Mouse (Mus musculus) small intestine, adult 10 weeks (tissue): ENCODE measurements around the gene H2-Q4. TPM values are rescaled to one million over a fixed set of nuclear protein-coding genes. Genes with fewer than 3 reads are reported as not detected.

Source experiments
- polyA plus RNA-seq: library from polyadenylated mRNA; stranded (reverse); fragments of 350-450 nt; fragmentation: Illumina TruSeq; extraction: RNeasy Lipid Tissue Mini Kit (QIAGEN cat#74804); gene quantifications from one replicate; pipeline ENCODE4 v1.2.3, GENCODE M21; 2014; ENCODE audit warnings: low replicate concordance

Gene H2-Q4
- 51.5 TPM for polyA plus RNA-seq

GRCm38 (mm10) chr17:35379369-35379728 is at the start of gene H2-Q4:
H2-Q4 (plus strand) TSS chr17:35379617.

DNA sequence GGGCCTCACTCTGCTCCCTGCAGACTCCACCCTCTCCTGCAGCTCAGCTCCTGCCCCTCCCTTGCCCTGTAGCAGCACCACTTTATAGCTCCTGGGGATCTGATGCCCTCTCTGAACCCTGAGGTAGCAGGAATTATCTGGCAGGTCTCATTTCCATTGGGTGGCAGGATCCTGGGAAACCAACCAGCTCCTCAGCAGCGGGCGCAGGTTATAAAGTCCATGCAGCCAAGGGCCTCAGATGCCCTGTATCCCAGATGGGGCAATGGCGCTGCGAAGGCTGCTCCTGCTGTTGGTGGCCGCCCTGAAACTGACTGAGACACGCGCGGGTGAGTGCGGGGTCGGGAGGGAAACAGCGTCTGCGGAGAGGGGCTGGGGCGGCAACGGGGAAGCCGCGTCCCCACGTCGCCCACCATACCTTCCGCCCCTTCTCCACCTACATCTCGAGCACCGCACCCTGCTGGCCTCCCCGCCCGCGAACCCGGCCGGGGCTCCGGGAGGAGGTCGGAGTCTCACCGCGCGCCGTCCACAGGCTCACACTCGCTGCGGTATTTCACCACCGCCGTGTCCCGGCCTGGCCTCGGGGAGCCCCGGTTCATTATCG is 37.2 kb upstream of the H2-Q4 start, which contains the start of gene H2-Q2:
TSS of gene H2-Q2 (plus strand) at position 172 of the 601 bp plus-strand sequence.

DNA sequence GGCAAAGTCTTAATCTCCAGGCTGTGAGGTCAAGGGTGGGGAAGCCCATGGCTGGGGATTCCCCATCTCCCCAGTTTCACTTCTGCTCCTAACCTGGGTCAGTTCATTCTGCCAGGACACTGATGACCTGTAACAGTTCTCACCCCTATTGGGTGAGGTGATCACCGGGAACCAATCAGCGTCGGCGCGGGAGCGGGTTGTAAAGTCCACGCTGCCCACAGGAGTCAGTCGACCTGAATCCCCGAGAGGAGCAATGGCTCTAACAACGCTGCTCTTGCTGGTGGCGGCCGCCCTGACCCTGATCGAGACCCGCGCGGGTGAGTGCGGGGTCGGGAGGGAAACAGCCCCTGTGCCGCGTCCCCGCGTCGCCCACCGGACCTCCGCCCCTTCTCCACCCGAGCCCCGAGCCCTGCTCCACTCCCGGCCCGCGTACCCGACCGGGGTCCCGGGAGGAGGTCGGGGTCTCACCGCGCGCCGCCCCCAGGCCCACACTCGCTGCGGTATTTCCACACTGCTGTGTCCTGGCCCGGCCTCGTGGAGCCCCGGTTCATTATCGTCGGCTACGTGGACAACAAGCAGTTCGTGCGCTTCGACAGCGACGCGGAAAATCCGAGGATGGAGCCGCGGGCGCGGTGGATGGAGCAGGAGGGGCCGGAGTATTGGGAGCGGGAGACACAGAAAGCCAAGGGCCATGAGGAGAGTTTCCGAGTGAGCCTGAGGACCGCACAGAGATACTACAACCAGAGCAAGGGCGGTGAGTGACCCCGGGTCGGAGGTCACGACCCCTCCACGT is 45.4 kb downstream of the H2-Q4 start, which contains the start of gene H2-Q6:
TSS of gene H2-Q6 (plus strand) at position 227 of the 793 bp plus-strand sequence.

Other genes starting within 250 kb of the H2-Q4 start
- gene Apom, start 247.6 kb upstream of the H2-Q4 start, polyA plus RNA-seq: not detected
- gene Bag6, start 244.4 kb upstream of the H2-Q4 start, polyA plus RNA-seq: 9.2 TPM
- 7.5 TPM for gene Prrc2a, start 214.7 kb upstream of the H2-Q4 start, polyA plus RNA-seq
- 8.4 TPM for gene Aif1, start 203.5 kb upstream of the H2-Q4 start, polyA plus RNA-seq
- not detected for gene Lst1, start 191.2 kb upstream of the H2-Q4 start, polyA plus RNA-seq
- gene Ltb, start 185.2 kb upstream of the H2-Q4 start, polyA plus RNA-seq: not detected
- not detected for gene Tnf, start 177.6 kb upstream of the H2-Q4 start, polyA plus RNA-seq
- not detected for gene Lta, start 174.3 kb upstream of the H2-Q4 start, polyA plus RNA-seq
- gene Gm16181, start 158.8 kb upstream of the H2-Q4 start, polyA plus RNA-seq: not detected
- 1.9 TPM for gene Atp6v1g2, start 146.0 kb upstream of the H2-Q4 start, polyA plus RNA-seq
- not detected for gene Nfkbil1, start 143.8 kb upstream of the H2-Q4 start, polyA plus RNA-seq
- gene Ddx39b, start 137.9 kb upstream of the H2-Q4 start, polyA plus RNA-seq: 4.0 TPM
- 51.6 TPM for gene H2-D1, start 116.9 kb upstream of the H2-Q4 start, polyA plus RNA-seq
- gene H2-Q1, start 59.2 kb upstream of the H2-Q4 start, polyA plus RNA-seq: 506 TPM
- gene H2-Q2, start 37.4 kb upstream of the H2-Q4 start, polyA plus RNA-seq: 3,607 TPM
- gene H2-Q6, start 45.2 kb downstream of the H2-Q4 start, polyA plus RNA-seq: 7.5 TPM
- 11.4 TPM for gene H2-Q7, start 59.5 kb downstream of the H2-Q4 start, polyA plus RNA-seq
- gene H2-Q10, start 90.5 kb downstream of the H2-Q4 start, polyA plus RNA-seq: 2.3 TPM
- not detected for gene Pou5f1, start 126.4 kb downstream of the H2-Q4 start, polyA plus RNA-seq
- 1.3 TPM for gene Tcf19, start 137.2 kb downstream of the H2-Q4 start, polyA plus RNA-seq
- gene Cchcr1, start 137.5 kb downstream of the H2-Q4 start, polyA plus RNA-seq: 0.74 TPM
- gene Psors1c2, start 153.6 kb downstream of the H2-Q4 start, polyA plus RNA-seq: not detected
- not detected for gene Cdsn, start 172.5 kb downstream of the H2-Q4 start, polyA plus RNA-seq
- not detected for gene 2300002M23Rik, start 187.8 kb downstream of the H2-Q4 start, polyA plus RNA-seq
- gene Sfta2, start 221.9 kb downstream of the H2-Q4 start, polyA plus RNA-seq: not detected
- not detected for gene Gm9573, start 247.0 kb downstream of the H2-Q4 start, polyA plus RNA-seq